Mouse (Mus musculus) testis, adult 2 months (tissue): ENCODE measurements around the gene Gcdh. TPM values are rescaled to one million over a fixed set of nuclear protein-coding genes. Genes with fewer than 3 reads are reported as not detected.
A peak's percentile ranks its signal among the peaks of the same experiment; 100 is the strongest.
"Not testable (repeated sequence)": the region's sequence is repeated elsewhere in the genome, so short reads cannot be mapped to it uniquely, and the experiment has no call there.

Experiments used
- H3K27ac ChIP-seq: fragments of 200-500 bp; 2 replicates; pipeline ENCODE4 v1.5.1; 2012; ENCODE audit warnings: low read depth, low read length; ENCODE audit not compliant: control insufficient read depth, insufficient read depth
- H3K27me3 ChIP-seq: fragments of 200-500 bp; 2 replicates; pipeline ENCODE4 v1.6.1; 2012; ENCODE audit warnings: mild to moderate bottlenecking, low read length, moderate library complexity; ENCODE audit not compliant: control insufficient read depth, insufficient read depth
- H3K36me3 ChIP-seq: fragments of 200-500 bp; 2 replicates; pipeline ENCODE4 v1.6.1; 2012; ENCODE audit warnings: mild to moderate bottlenecking, low read length; ENCODE audit not compliant: control insufficient read depth, insufficient read depth
- H3K4me1 ChIP-seq: fragments of 200-500 bp; 2 replicates; pipeline ENCODE4 v1.6.1; 2012; ENCODE audit warnings: low read length; ENCODE audit not compliant: control insufficient read depth, insufficient read depth
- H3K4me3 ChIP-seq: fragments of 200-500 bp; 2 replicates; pipeline ENCODE4 v1.5.1; 2012; ENCODE audit warnings: low read depth, mild to moderate bottlenecking, low read length, moderate library complexity, mixed read lengths; ENCODE audit not compliant: control insufficient read depth
- CTCF ChIP-seq: fragments of 200-500 bp; IDR thresholded peaks from 2 replicates; pipeline ENCODE4 v1.5.1; 2012; ENCODE audit warnings: low read depth, mild to moderate bottlenecking, inconsistent platforms, low read length, moderate library complexity; ENCODE audit not compliant: control insufficient read depth, insufficient read depth, insufficient replicate concordance
- POLR2A ChIP-seq: fragments of 200-500 bp; IDR thresholded peaks from 2 replicates; pipeline ENCODE4 v1.6.1; 2012; ENCODE audit warnings: low read depth, mild to moderate bottlenecking, inconsistent platforms, low read length, moderate library complexity; ENCODE audit not compliant: control insufficient read depth
- polyA plus RNA-seq: library from polyadenylated mRNA; depleted of rRNA; stranded (reverse); fragments of >200 nt; gene quantifications from 2 replicates; pipeline ENCODE4 v1.2.3, GENCODE M21; 2012

Gcdh gene
- polyA plus RNA-seq, 1 experiment = 8.1 TPM

GRCm38 (mm10) chr8:84910551-84910950, 16.8 kb upstream of the Gcdh start:
- H3K36me3 ChIP-seq = no peaks in the 10 kb centered on the region
- no peak for TF ChIP-seq CTCF
- no peak for TF ChIP-seq POLR2A
- no peak overlapping the region for H3K27ac ChIP-seq
- no peaks in the 10 kb centered on the region; the same call in 1 of the 2 replicates for H3K27me3 ChIP-seq
- H3K4me1 ChIP-seq = peaks cover 23% of the 10 kb centered on the region
- no peak overlapping the region for H3K4me3 ChIP-seq

- Histone ChIP-seq H3K4me3 (no peak overlapping the region), H3K27me3 (no peaks in the 10 kb centered on the region; the same call in 1 of the 2 replicates), H3K36me3 (no peaks in the 10 kb centered on the region), H3K4me1 (peaks cover 24% of the 10 kb centered on the region), H3K27ac (no peak overlapping the region)
- TF ChIP-seq POLR2A (no peak), CTCF (no peak)
These were observed 16.2 kb upstream of the Gcdh start for GRCm38 (mm10) chr8:84909949-84910348.

GRCm38 (mm10) chr8:84909162-84909767, 15.5 kb upstream of the Gcdh start:
- Histone ChIP-seq H3K27ac (no peak overlapping the region), H3K4me1 (peaks cover 30% of the 10 kb centered on the region), H3K36me3 (no peaks in the 10 kb centered on the region), H3K27me3 (no peaks in the 10 kb centered on the region; the same call in 1 of the 2 replicates), H3K4me3 (peak overlapping the region; percentile 57)
- TF ChIP-seq CTCF (no peak), POLR2A (no peak)

- peak within 1 kb of the TSS; percentile 57 for H3K4me3 ChIP-seq
- H3K27me3 ChIP-seq = no peaks in the 10 kb centered on the region; the same call in 1 of the 2 replicates
- no peak within 1 kb of the TSS for H3K27ac ChIP-seq
- H3K36me3 ChIP-seq = no peaks in the 10 kb centered on the region
- H3K4me1 ChIP-seq = peaks cover 34% of the 10 kb centered on the region
- TF ChIP-seq CTCF (no peak), POLR2A (no peak)
These were observed 14.9 kb upstream of the Gcdh start, which contains the start of gene Dnase2a for GRCm38 (mm10) chr8:84908421-84909161. Dnase2a (plus strand) TSS chr8:84908560.

GRCm38 (mm10) chr8:84907979-84908378, 14.3 kb upstream of the Gcdh start:
- not testable (repeated sequence) for H3K27ac ChIP-seq, H3K27me3 ChIP-seq

GRCm38 (mm10) chr8:84907493-84907892, 13.8 kb upstream of the Gcdh start:
- no peaks in the 10 kb centered on the region for H3K36me3 ChIP-seq
- peaks cover 34% of the 10 kb centered on the region for H3K4me1 ChIP-seq
- no peaks in the 10 kb centered on the region; the same call in 1 of the 2 replicates for H3K27me3 ChIP-seq
- no peak overlapping the region for H3K27ac ChIP-seq
- no peak for TF ChIP-seq POLR2A
- no peak for TF ChIP-seq CTCF
- no peak overlapping the region for H3K4me3 ChIP-seq

More at GRCm38 (mm10) chr8:84907979-84908378, 14.3 kb upstream of the Gcdh start:
- not testable (repeated sequence) for H3K36me3 ChIP-seq, H3K4me3 ChIP-seq
- peaks cover 34% of the 10 kb centered on the region for H3K4me1 ChIP-seq

- H3K4me3 ChIP-seq = no peak overlapping the region
- H3K4me1 ChIP-seq = peaks cover 31% of the 10 kb centered on the region
- no peak overlapping the region for H3K27ac ChIP-seq
- H3K27me3 ChIP-seq = no peaks in the 10 kb centered on the region; the same call in 1 of the 2 replicates
- TF ChIP-seq CTCF = no peak
- no peak for TF ChIP-seq POLR2A
- H3K36me3 ChIP-seq = no peaks in the 10 kb centered on the region
These were observed 13.3 kb upstream of the Gcdh start for GRCm38 (mm10) chr8:84907037-84907436.
